Mouse (Mus musculus): ENCODE results near the gene Phex.

DNA sequence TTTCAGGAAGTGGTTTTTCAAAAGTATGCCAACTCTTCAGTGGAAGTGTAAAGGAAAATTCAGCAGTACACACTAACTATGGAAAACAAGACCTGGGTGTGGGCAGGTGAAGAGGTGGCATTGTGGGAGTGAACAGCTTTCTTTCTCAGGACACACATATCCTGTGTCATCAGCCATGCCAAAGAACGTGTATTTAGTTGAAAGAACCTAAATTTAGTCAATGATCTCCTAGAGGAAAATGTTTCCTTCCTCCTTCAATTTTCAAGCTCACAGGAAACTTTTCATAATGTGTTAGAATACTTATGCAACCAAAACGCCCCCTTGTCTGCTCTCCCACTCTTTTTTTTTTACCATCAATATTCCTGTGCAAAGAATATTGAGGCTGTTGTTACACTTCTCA is 23.9 kb downstream of the Phex start:
- TF ChIP-seq POLR2A (IDR thresholded peaks at IDR 0.05; ENCODE audit: borderline replicate concordance, insufficient read depth, low read length) (no peak), CTCF (IDR thresholded peaks at IDR 0.05; ENCODE audit: borderline replicate concordance, insufficient read depth, low read depth, low read length) (no peak)

All from cerebellum, adult 2 months (tissue).